Mouse (Mus musculus) heart, embryonic 12.5 days (tissue): ENCODE data around the gene Zc3h14. TPM values are rescaled to one million over a fixed set of nuclear protein-coding genes. Genes with fewer than 3 reads are reported as not detected.

Source experiments
- ATAC-seq: fragments of 200-750 bp; cut with Nextera tagmentation; 2 replicates; pipeline ENCODE4 v1.8.0; 2017; ENCODE audit warnings: moderate TSS enrichment, moderate library complexity; ENCODE audit not compliant: insufficient number of reproducible peaks, low FRiP score
- H3K27ac ChIP-seq: fragments of 300-500 bp; sonication (generic); 2 replicates; pipeline ENCODE4 v1.5.1; 2016; ENCODE audit warnings: mild to moderate bottlenecking, moderate library complexity; ENCODE audit not compliant: poor library complexity, severe bottlenecking
- H3K27me3 ChIP-seq: fragments of 300-500 bp; sonication (generic); replicated peaks from 2 replicates; pipeline ENCODE4 v1.6.1; 2016; ENCODE audit warnings: mild to moderate bottlenecking, moderate library complexity
- H3K36me3 ChIP-seq: fragments of 300-500 bp; sonication (generic); 2 replicates; pipeline ENCODE4 v1.6.1; 2016; ENCODE audit warnings: mild to moderate bottlenecking, moderate library complexity
- H3K4me1 ChIP-seq: fragments of 300-500 bp; sonication (generic); replicated peaks from 2 replicates; pipeline ENCODE4 v1.6.1; 2016; ENCODE audit warnings: mild to moderate bottlenecking
- H3K4me2 ChIP-seq: fragments of 300-500 bp; sonication (generic); 2 replicates; pipeline ENCODE4 v1.6.1; 2016; ENCODE audit warnings: mild to moderate bottlenecking, moderate library complexity
- H3K4me3 ChIP-seq: fragments of 300-500 bp; sonication (generic); 2 replicates; pipeline ENCODE4 v1.5.1; 2016; ENCODE audit warnings: mild to moderate bottlenecking
- H3K9ac ChIP-seq: fragments of 300-500 bp; sonication (generic); 2 replicates; pipeline ENCODE4 v1.6.1; 2016; ENCODE audit warnings: mild to moderate bottlenecking, moderate library complexity
- H3K9me3 ChIP-seq: fragments of 300-500 bp; sonication (generic); replicated peaks from 2 replicates; pipeline ENCODE4 v1.6.1; 2016; ENCODE audit warnings: mild to moderate bottlenecking, moderate library complexity
- WGBS: fragments of 180-500 bp; shearing (Covaris S2); methylation state at CpG from one replicate; pipeline ENCODE4 v1.1.7; 2016; 5-methylcytosine and 5-hydroxymethylcytosine counted together
- polyA plus RNA-seq: library from polyadenylated mRNA; unstranded; fragments of >200 nt; fragmentation: Nextera tagmentation; extraction: Ambion mirVana; gene quantifications from 2 replicates; pipeline ENCODE4 v1.2.1, GENCODE M21; 2016

Zc3h14 gene
- polyA plus RNA-seq, 1 experiment from 2014 or later: 112 TPM

- H3K4me2 ChIP-seq: peak overlapping the region; percentile 69
- H3K4me3 ChIP-seq: peak overlapping the region; percentile 97
- WGBS: 12% methylated on average over 7 of the region's 7 CpGs
- peak overlapping the region; percentile 96 for H3K9ac ChIP-seq
- peaks cover 4% of the 10 kb centered on the region for H3K36me3 ChIP-seq
- no peaks in the 10 kb centered on the region for H3K9me3 ChIP-seq
- ATAC-seq: 0 out of 2 replicates have a peak, but pooled peaks have one; percentile 56
- peak overlapping the region; percentile 97 for H3K27ac ChIP-seq
- peaks cover 36% of the 10 kb centered on the region for H3K4me1 ChIP-seq
- no peaks in the 10 kb centered on the region for H3K27me3 ChIP-seq
Observed at GRCm38 (mm10) chr12:98737801-98738350, 8.9 kb upstream of the Zc3h14 start.

- Histone ChIP-seq H3K9ac (no peak overlapping the region), H3K4me2 (no peak overlapping the region)
Observed at GRCm38 (mm10) chr12:98741011-98741501, 5.7 kb upstream of the Zc3h14 start.

GRCm38 (mm10) chr12:98745626-98746025 is 1.1 kb upstream of the Zc3h14 start:
- H3K9ac ChIP-seq: no peak overlapping the region
- H3K36me3 ChIP-seq: no peaks in the 10 kb centered on the region
- peaks cover 22% of the 10 kb centered on the region for H3K4me1 ChIP-seq
- 54% methylated on average over 4 of the region's 4 CpGs for WGBS
- no peaks in the 10 kb centered on the region for H3K27me3 ChIP-seq
- no peaks in the 10 kb centered on the region for H3K9me3 ChIP-seq
- no peak for ATAC-seq
- H3K4me2 ChIP-seq: no peak overlapping the region
- no peak overlapping the region for H3K27ac ChIP-seq
- H3K4me3 ChIP-seq: no peak overlapping the region

More at GRCm38 (mm10) chr12:98741011-98741501, 5.7 kb upstream of the Zc3h14 start:
- H3K36me3 ChIP-seq: no peaks in the 10 kb centered on the region
- 51% methylated on average over 3 of the region's 3 CpGs for WGBS
- H3K27me3 ChIP-seq: no peaks in the 10 kb centered on the region
- peaks cover 18% of the 10 kb centered on the region for H3K4me1 ChIP-seq
- no peak overlapping the region for H3K4me3 ChIP-seq
- no peaks in the 10 kb centered on the region for H3K9me3 ChIP-seq
- peak overlapping the region; percentile 31 for H3K27ac ChIP-seq
- no peak for ATAC-seq

- H3K4me1 ChIP-seq: peaks cover 20% of the 10 kb centered on the region
- 0 out of 2 replicates have a peak, but pooled peaks cover 2% of the 10 kb centered on the region for H3K36me3 ChIP-seq
- peak; percentile 83 for ATAC-seq
- no peaks in the 10 kb centered on the region for H3K9me3 ChIP-seq
- no peak overlapping the region for H3K4me3 ChIP-seq
- no peak overlapping the region for H3K27ac ChIP-seq
- 11% methylated on average over 2 of the region's 2 CpGs for WGBS
- H3K27me3 ChIP-seq: no peaks in the 10 kb centered on the region
- H3K9ac ChIP-seq: no peak overlapping the region
- H3K4me2 ChIP-seq: no peak overlapping the region
Observed at GRCm38 (mm10) chr12:98746131-98746530, 633 bp upstream of the Zc3h14 start.

- Histone ChIP-seq H3K4me3 (peak overlapping the region; percentile 96), H3K27me3 (no peaks in the 10 kb centered on the region), H3K27ac (peak overlapping the region; percentile 91), H3K36me3 (0 out of 2 replicates have a peak, but pooled peaks cover 3% of the 10 kb centered on the region), H3K4me1 (peaks cover 16% of the 10 kb centered on the region), H3K4me2 (peak overlapping the region; percentile 87), H3K9ac (peak overlapping the region; percentile 95), H3K9me3 (no peaks in the 10 kb centered on the region)
- WGBS: 2% methylated on average over 12 of the region's 14 CpGs
- ATAC-seq: no peak
Observed at GRCm38 (mm10) chr12:98747380-98747753, 603 bp downstream of the Zc3h14 start.

GRCm38 (mm10) chr12:98757636-98758035 is 10.9 kb downstream of the Zc3h14 start:
- H3K9me3 ChIP-seq: no peaks in the 10 kb centered on the region
- no peak overlapping the region for H3K4me3 ChIP-seq
- H3K27ac ChIP-seq: no peak overlapping the region
- 85% methylated on average over 6 of the region's 6 CpGs for WGBS
- H3K27me3 ChIP-seq: no peaks in the 10 kb centered on the region
- peaks cover 70% of the 10 kb centered on the region for H3K36me3 ChIP-seq
- H3K4me2 ChIP-seq: no peak overlapping the region
- no peak overlapping the region for H3K9ac ChIP-seq
- ATAC-seq: no peak
- no peaks in the 10 kb centered on the region for H3K4me1 ChIP-seq

GRCm38 (mm10) chr12:98759700-98760099 is 12.9 kb downstream of the Zc3h14 start:
- Histone ChIP-seq H3K27me3 (no peaks in the 10 kb centered on the region), H3K27ac (no peak overlapping the region), H3K4me1 (no peaks in the 10 kb centered on the region), H3K4me2 (no peak overlapping the region), H3K9ac (no peak overlapping the region), H3K9me3 (no peaks in the 10 kb centered on the region), H3K36me3 (peaks cover 75% of the 10 kb centered on the region), H3K4me3 (no peak overlapping the region)
- no peak for ATAC-seq
- WGBS: 89% methylated on average over 6 of the region's 6 CpGs

- no peaks in the 10 kb centered on the region for H3K9me3 ChIP-seq
- no peak overlapping the region for H3K27ac ChIP-seq
- peaks cover 74% of the 10 kb centered on the region for H3K36me3 ChIP-seq
- H3K9ac ChIP-seq: no peak overlapping the region
- no peaks in the 10 kb centered on the region for H3K4me1 ChIP-seq
- no peak for ATAC-seq
- no peak overlapping the region for H3K4me3 ChIP-seq
- no peak overlapping the region for H3K4me2 ChIP-seq
- WGBS: 88% methylated on average over 2 of the region's 2 CpGs
- H3K27me3 ChIP-seq: no peaks in the 10 kb centered on the region
Observed at GRCm38 (mm10) chr12:98766241-98766640, 19.5 kb downstream of the Zc3h14 start.

GRCm38 (mm10) chr12:98777509-98777908 is 30.7 kb downstream of the Zc3h14 start:
- Histone ChIP-seq H3K4me2 (no peak overlapping the region), H3K4me3 (no peak overlapping the region), H3K9me3 (no peaks in the 10 kb centered on the region), H3K36me3 (peaks cover 80% of the 10 kb centered on the region), H3K27ac (no peak overlapping the region), H3K9ac (no peak overlapping the region), H3K27me3 (no peaks in the 10 kb centered on the region), H3K4me1 (no peaks in the 10 kb centered on the region)
- 79% methylated on average over 3 of the region's 3 CpGs for WGBS
- no peak for ATAC-seq

GRCm38 (mm10) chr12:98779148-98779547 is 32.4 kb downstream of the Zc3h14 start:
- ATAC-seq: no peak
- H3K4me3 ChIP-seq: no peak overlapping the region
- no peaks in the 10 kb centered on the region for H3K27me3 ChIP-seq
- H3K9ac ChIP-seq: no peak overlapping the region
- 80% methylated on average over 4 of the region's 4 CpGs for WGBS
- H3K9me3 ChIP-seq: no peaks in the 10 kb centered on the region
- H3K4me1 ChIP-seq: no peaks in the 10 kb centered on the region
- peaks cover 81% of the 10 kb centered on the region for H3K36me3 ChIP-seq
- no peak overlapping the region for H3K4me2 ChIP-seq
- H3K27ac ChIP-seq: no peak overlapping the region

GRCm38 (mm10) chr12:98784251-98784650 is 37.5 kb downstream of the Zc3h14 start:
- Histone ChIP-seq H3K9ac (no peak overlapping the region), H3K4me3 (no peak overlapping the region), H3K36me3 (peaks cover 69% of the 10 kb centered on the region), H3K27ac (no peak overlapping the region), H3K27me3 (no peaks in the 10 kb centered on the region), H3K4me1 (no peaks in the 10 kb centered on the region), H3K9me3 (no peaks in the 10 kb centered on the region), H3K4me2 (no peak overlapping the region)
- 95% methylated on average over 1 of the region's 1 CpGs for WGBS
- no peak for ATAC-seq
